Mouse (Mus musculus): ENCODE measurements at regions not wholly inside any gene's neighbourhood (a gene's known extent, or its start where the extent isn't known, plus 50 kb on each side); places are given as distances from the start of the nearest gene placed in this dataset.

- no peaks in the 10 kb centered on the region for H3K9me3 ChIP-seq (replicated peaks; ENCODE audit: control insufficient read depth, low read length)
- H3K4me2 ChIP-seq (ENCODE audit: low read depth, low read length), result no peak overlapping the region
- H3K4me1 ChIP-seq (ENCODE audit: control insufficient read depth, insufficient read depth, low read length), result no peaks in the 10 kb centered on the region
- H3K9ac ChIP-seq (ENCODE audit: low read length), result no peak overlapping the region
- H3K36me3 ChIP-seq (ENCODE audit: control insufficient read depth, insufficient read depth, low read length), result no peaks in the 10 kb centered on the region
- WGBS, result 90% methylated on average over 3 of the region's 3 CpGs
- no peak for ATAC-seq (ENCODE audit: insufficient read depth, low FRiP score)
- no peak overlapping the region for H3K4me3 ChIP-seq (replicated peaks; ENCODE audit: low read length)
- no peaks in the 10 kb centered on the region for H3K27me3 ChIP-seq (ENCODE audit: control insufficient read depth, insufficient read depth, low read length)
- no peak overlapping the region for H3K27ac ChIP-seq (ENCODE audit: low read length)
These were observed 224.2 kb downstream of the Cdc5l start for GRCm38 (mm10) chr17:45209387-45209663.

GRCm38 (mm10) chr17:45208596-45209386 is 224.7 kb downstream of the Cdc5l start:
- no peak for ATAC-seq (ENCODE audit: insufficient read depth, low FRiP score)
- H3K27me3 ChIP-seq (ENCODE audit: control insufficient read depth, insufficient read depth, low read length), result no peaks in the 10 kb centered on the region
- no peak overlapping the region for H3K27ac ChIP-seq (ENCODE audit: low read length)
- H3K9me3 ChIP-seq (replicated peaks; ENCODE audit: control insufficient read depth, low read length), result no peaks in the 10 kb centered on the region
- H3K36me3 ChIP-seq (ENCODE audit: control insufficient read depth, insufficient read depth, low read length), result no peaks in the 10 kb centered on the region
- no peaks in the 10 kb centered on the region for H3K4me1 ChIP-seq (ENCODE audit: control insufficient read depth, insufficient read depth, low read length)
- no peak overlapping the region for H3K4me3 ChIP-seq (replicated peaks; ENCODE audit: low read length)
- no peak overlapping the region for H3K4me2 ChIP-seq (ENCODE audit: low read depth, low read length)
- 71% methylated on average over 14 of the region's 14 CpGs for WGBS
- no peak overlapping the region for H3K9ac ChIP-seq (ENCODE audit: low read length)

- no peaks in the 10 kb centered on the region for H3K4me1 ChIP-seq (ENCODE audit: control insufficient read depth, insufficient read depth, low read length)
- H3K27ac ChIP-seq (ENCODE audit: low read length), result no peak overlapping the region
- H3K4me2 ChIP-seq (ENCODE audit: low read depth, low read length), result no peak overlapping the region
- no peak; the same call in 1 of the 2 replicates for ATAC-seq (ENCODE audit: insufficient read depth, low FRiP score)
- no peak overlapping the region for H3K9ac ChIP-seq (ENCODE audit: low read length)
- H3K9me3 ChIP-seq (replicated peaks; ENCODE audit: control insufficient read depth, low read length), result no peaks in the 10 kb centered on the region
- H3K27me3 ChIP-seq (ENCODE audit: control insufficient read depth, insufficient read depth, low read length), result no peaks in the 10 kb centered on the region
- no peak overlapping the region for H3K4me3 ChIP-seq (replicated peaks; ENCODE audit: low read length)
- H3K36me3 ChIP-seq (ENCODE audit: control insufficient read depth, insufficient read depth, low read length), result no peaks in the 10 kb centered on the region
- WGBS, result 96% methylated on average over 6 of the region's 6 CpGs
These were observed 237.8 kb downstream of the Cdc5l start for GRCm38 (mm10) chr17:45195779-45196178.

- no peaks in the 10 kb centered on the region for H3K36me3 ChIP-seq (ENCODE audit: control insufficient read depth, insufficient read depth, low read length)
- WGBS, result 46% methylated on average over 13 of the region's 13 CpGs
- ATAC-seq (ENCODE audit: insufficient read depth, low FRiP score), result no peak
- no peaks in the 10 kb centered on the region for H3K27me3 ChIP-seq (ENCODE audit: control insufficient read depth, insufficient read depth, low read length)
- H3K4me3 ChIP-seq (replicated peaks; ENCODE audit: low read length), result no peak overlapping the region
- no peaks in the 10 kb centered on the region for H3K4me1 ChIP-seq (ENCODE audit: control insufficient read depth, insufficient read depth, low read length)
- no peak overlapping the region for H3K9ac ChIP-seq (ENCODE audit: low read length)
- H3K9me3 ChIP-seq (replicated peaks; ENCODE audit: control insufficient read depth, low read length), result no peaks in the 10 kb centered on the region
- no peak overlapping the region for H3K4me2 ChIP-seq (ENCODE audit: low read depth, low read length)
- H3K27ac ChIP-seq (ENCODE audit: low read length), result no peak overlapping the region
These were observed 238.7 kb downstream of the Cdc5l start for GRCm38 (mm10) chr17:45194786-45195281.

- 45% methylated on average over 11 of the region's 11 CpGs for WGBS
- no peak for ATAC-seq (ENCODE audit: insufficient read depth, low FRiP score)
These were observed 240.0 kb downstream of the Cdc5l start for GRCm38 (mm10) chr17:45193456-45194025.

GRCm38 (mm10) chr17:45187402-45187801 is 246.1 kb downstream of the Cdc5l start:
- ATAC-seq (ENCODE audit: insufficient read depth, low FRiP score), result no peak

More at GRCm38 (mm10) chr17:45193456-45194025, 240.0 kb downstream of the Cdc5l start:
- no peak overlapping the region for H3K4me3 ChIP-seq (replicated peaks; ENCODE audit: low read length)
- no peaks in the 10 kb centered on the region for H3K4me1 ChIP-seq (ENCODE audit: control insufficient read depth, insufficient read depth, low read length)
- no peaks in the 10 kb centered on the region for H3K27me3 ChIP-seq (ENCODE audit: control insufficient read depth, insufficient read depth, low read length)
- no peak overlapping the region for H3K4me2 ChIP-seq (ENCODE audit: low read depth, low read length)
- no peaks in the 10 kb centered on the region for H3K36me3 ChIP-seq (ENCODE audit: control insufficient read depth, insufficient read depth, low read length)
- no peak overlapping the region for H3K27ac ChIP-seq (ENCODE audit: low read length)
- no peak overlapping the region for H3K9ac ChIP-seq (ENCODE audit: low read length)
- no peaks in the 10 kb centered on the region for H3K9me3 ChIP-seq (replicated peaks; ENCODE audit: control insufficient read depth, low read length)

GRCm38 (mm10) chr17:45176340-45176739 is 257.2 kb downstream of the Cdc5l start:
- no peaks in the 10 kb centered on the region; the same call in 1 of the 2 replicates for H3K4me1 ChIP-seq (ENCODE audit: control insufficient read depth, insufficient read depth, low read length)
- no peak overlapping the region for H3K4me2 ChIP-seq (ENCODE audit: low read depth, low read length)
- WGBS, result 38% methylated on average over 4 of the region's 4 CpGs
- H3K27me3 ChIP-seq (ENCODE audit: control insufficient read depth, insufficient read depth, low read length), result no peaks in the 10 kb centered on the region
- H3K9me3 ChIP-seq (replicated peaks; ENCODE audit: control insufficient read depth, low read length), result no peaks in the 10 kb centered on the region; the same call in 1 of the 2 replicates
- no peak overlapping the region for H3K9ac ChIP-seq (ENCODE audit: low read length)
- H3K36me3 ChIP-seq (ENCODE audit: control insufficient read depth, insufficient read depth, low read length), result no peaks in the 10 kb centered on the region
- ATAC-seq (ENCODE audit: insufficient read depth, low FRiP score), result no peak
- H3K4me3 ChIP-seq (replicated peaks; ENCODE audit: low read length), result no peak overlapping the region
- no peak overlapping the region for H3K27ac ChIP-seq (ENCODE audit: low read length)

More at GRCm38 (mm10) chr17:45187402-45187801, 246.1 kb downstream of the Cdc5l start:
- Histone ChIP-seq H3K4me1 (ENCODE audit: control insufficient read depth, insufficient read depth, low read length) (no peaks in the 10 kb centered on the region), H3K27me3 (ENCODE audit: control insufficient read depth, insufficient read depth, low read length) (no peaks in the 10 kb centered on the region), H3K27ac (ENCODE audit: low read length) (no peak overlapping the region), H3K4me3 (replicated peaks; ENCODE audit: low read length) (no peak overlapping the region), H3K9ac (ENCODE audit: low read length) (no peak overlapping the region), H3K36me3 (ENCODE audit: control insufficient read depth, insufficient read depth, low read length) (no peaks in the 10 kb centered on the region), H3K4me2 (ENCODE audit: low read depth, low read length) (no peak overlapping the region), H3K9me3 (replicated peaks; ENCODE audit: control insufficient read depth, low read length) (0 out of 2 replicates have a peak, but pooled peaks cover 2% of the 10 kb centered on the region)
- WGBS, result 80% methylated on average over 7 of the region's 7 CpGs

- Histone ChIP-seq H3K36me3 (ENCODE audit: control insufficient read depth, insufficient read depth, low read length) (no peaks in the 10 kb centered on the region), H3K4me2 (ENCODE audit: low read depth, low read length) (no peak overlapping the region), H3K27ac (ENCODE audit: low read length) (no peak overlapping the region), H3K4me1 (ENCODE audit: control insufficient read depth, insufficient read depth, low read length) (peaks cover 3% of the 10 kb centered on the region; the same call in 1 of the 2 replicates), H3K4me3 (replicated peaks; ENCODE audit: low read length) (no peak overlapping the region), H3K27me3 (ENCODE audit: control insufficient read depth, insufficient read depth, low read length) (no peaks in the 10 kb centered on the region), H3K9ac (ENCODE audit: low read length) (no peak overlapping the region), H3K9me3 (replicated peaks; ENCODE audit: control insufficient read depth, low read length) (no peaks in the 10 kb centered on the region)
- no peak for ATAC-seq (ENCODE audit: insufficient read depth, low FRiP score)
- 39% methylated on average over 10 of the region's 10 CpGs for WGBS
These were observed 264.1 kb downstream of the Cdc5l start for GRCm38 (mm10) chr17:45169257-45169994.

Measured in stomach, embryonic 16.5 days (tissue).